8 mouse cellular contexts compared by ENCODE assay signal in the genomic region with DNA sequence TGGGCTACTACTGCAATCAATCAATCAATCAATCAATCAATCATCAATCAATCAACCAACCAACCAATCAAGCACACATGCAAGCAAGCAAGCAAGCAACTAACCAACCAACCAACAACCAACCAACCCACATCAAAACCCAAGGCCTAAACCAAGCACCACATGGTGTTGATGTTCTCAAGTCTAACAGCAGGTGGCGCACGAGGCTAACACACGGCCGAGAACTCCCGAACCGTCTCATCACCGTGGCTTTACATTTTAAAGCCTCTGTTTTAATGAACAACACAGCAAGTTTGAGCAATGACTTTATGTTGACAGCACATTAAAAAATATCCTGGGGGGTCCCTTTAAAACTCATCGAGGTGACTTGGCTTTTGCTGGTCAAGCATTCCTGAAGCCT.
DNase-seq lines count a peak whose midpoint lies in the region; ATAC-seq lines count a peak whose summit lies in the region.
"Had no signal": no experiment of that assay in that cellular context is flagged by ENCODE, and none has a peak within 500 bp of the region (broad histone marks: within the 10 kb centered on the region; RNA-seq: fewer than 3 reads in every experiment).

No protein-coding gene starts in this region.

- H3K36me3 ChIP-seq in intestine, embryonic 14.5 days (ENCODE audit: control insufficient read depth, insufficient read depth, low read length) = no peaks in the 10 kb centered on the region
- no peaks in the 10 kb centered on the region for H3K36me3 ChIP-seq in midbrain, embryonic 15.5 days (replicated peaks)
- H3K36me3 ChIP-seq: stomach, embryonic 15.5 days had no signal

- H3K9me3 ChIP-seq in intestine, embryonic 14.5 days (ENCODE audit: control insufficient read depth, low read length) = no peaks in the 10 kb centered on the region
- no peaks in the 10 kb centered on the region for H3K9me3 ChIP-seq in midbrain, embryonic 15.5 days
- H3K9me3 ChIP-seq: stomach, embryonic 15.5 days had no signal

- under 1% methylated on average over 8 of the region's 8 CpGs for WGBS in intestine, embryonic 14.5 days
- WGBS in midbrain, embryonic 15.5 days = under 1% methylated on average over 8 of the region's 8 CpGs

- no peak overlapping the region for H3K4me3 ChIP-seq in intestine, embryonic 14.5 days (ENCODE audit: low read depth, low read length)
- H3K4me3 ChIP-seq in midbrain, embryonic 15.5 days = no peak overlapping the region
- H3K4me3 ChIP-seq: stomach, embryonic 15.5 days had no signal

- no peaks in the 10 kb centered on the region for H3K27me3 ChIP-seq in intestine, embryonic 14.5 days (replicated peaks; ENCODE audit: control insufficient read depth, insufficient read depth, low read length)
- no peaks in the 10 kb centered on the region for H3K27me3 ChIP-seq in midbrain, embryonic 15.5 days (replicated peaks)
- H3K27me3 ChIP-seq: stomach, embryonic 15.5 days had no signal

- H3K27ac ChIP-seq in intestine, embryonic 14.5 days (ENCODE audit: low read depth) = no peak overlapping the region
- no peak overlapping the region for H3K27ac ChIP-seq in midbrain, embryonic 15.5 days
- H3K27ac ChIP-seq: stomach, embryonic 15.5 days had no signal

- DNase-seq in adipocyte (ENCODE audit: low spot score) = peak; percentile 89
- DNase-seq in cerebellum, postnatal 25 days = peak; percentile 80 to 90
- DNase-seq in gastrocnemius, adult 8-10 months (ENCODE audit: low spot score in 2 of 2) = peak; percentile 33 to 46
- peak; percentile 93 for DNase-seq in intestine, embryonic 14.5 days (ENCODE audit: low spot score)
- DNase-seq in left cerebral cortex, postnatal 25 days (ENCODE audit: low spot score in 2 of 2) = peak; percentile 74 to 76
- peak; percentile 45 for DNase-seq in spleen, adult 12 weeks (ENCODE audit: low spot score)

- H3K9ac ChIP-seq in intestine, embryonic 14.5 days (ENCODE audit: low read length) = no peak overlapping the region
- H3K9ac ChIP-seq in midbrain, embryonic 15.5 days = no peak overlapping the region
- H3K9ac ChIP-seq: stomach, embryonic 15.5 days had no signal

- ATAC-seq in intestine, embryonic 14.5 days (replicated peaks; ENCODE audit: low FRiP score, low TSS enrichment, low read depth) = peak; percentile 67; the same call in 1 of the 2 replicates
- peak; percentile 84 for ATAC-seq in midbrain, embryonic 15.5 days (replicated peaks)

- H3K4me2 ChIP-seq in intestine, embryonic 14.5 days (ENCODE audit: low read length) = no peak overlapping the region
- no peak overlapping the region for H3K4me2 ChIP-seq in midbrain, embryonic 15.5 days
- H3K4me2 ChIP-seq: stomach, embryonic 15.5 days had no signal

- no peaks in the 10 kb centered on the region for H3K4me1 ChIP-seq in intestine, embryonic 14.5 days (replicated peaks; ENCODE audit: control insufficient read depth, insufficient read depth, low read length)
- H3K4me1 ChIP-seq in midbrain, embryonic 15.5 days = no peaks in the 10 kb centered on the region
- H3K4me1 ChIP-seq: stomach, embryonic 15.5 days had no signal

- intact Hi-C loops in left cerebral cortex, postnatal 25 days (cut with DNase I) = loop anchor here (1.0 to 5.0 kb wide), 4 partner anchors 104 to 382 kb away; a partner anchor contains a TSS

Comparison
In these comparisons a context has a peak if more than half of its experiments do, and no peak if none do; other contexts are left out.
1. DNase-seq: peak in every context shown above with its lines; median percentile 93 in intestine, embryonic 14.5 days; 89 in adipocyte; 85 in cerebellum, postnatal 25 days; 75 in left cerebral cortex, postnatal 25 days; 45 in spleen, adult 12 weeks; 40 in gastrocnemius, adult 8-10 months.